Mouse (Mus musculus): ENCODE results near the gene Necab3. TPM values are rescaled to one million over a fixed set of nuclear protein-coding genes. Genes with fewer than 3 reads are reported as not detected.
A peak's percentile ranks its signal among the peaks of the same experiment; 100 is the strongest.

Gene Necab3
- polyA plus RNA-seq (2015; fragmentation: Nextera tagmentation; extraction: Ambion mirVana) = 2.7 and 4.4 TPM in 2 replicates

DNA sequence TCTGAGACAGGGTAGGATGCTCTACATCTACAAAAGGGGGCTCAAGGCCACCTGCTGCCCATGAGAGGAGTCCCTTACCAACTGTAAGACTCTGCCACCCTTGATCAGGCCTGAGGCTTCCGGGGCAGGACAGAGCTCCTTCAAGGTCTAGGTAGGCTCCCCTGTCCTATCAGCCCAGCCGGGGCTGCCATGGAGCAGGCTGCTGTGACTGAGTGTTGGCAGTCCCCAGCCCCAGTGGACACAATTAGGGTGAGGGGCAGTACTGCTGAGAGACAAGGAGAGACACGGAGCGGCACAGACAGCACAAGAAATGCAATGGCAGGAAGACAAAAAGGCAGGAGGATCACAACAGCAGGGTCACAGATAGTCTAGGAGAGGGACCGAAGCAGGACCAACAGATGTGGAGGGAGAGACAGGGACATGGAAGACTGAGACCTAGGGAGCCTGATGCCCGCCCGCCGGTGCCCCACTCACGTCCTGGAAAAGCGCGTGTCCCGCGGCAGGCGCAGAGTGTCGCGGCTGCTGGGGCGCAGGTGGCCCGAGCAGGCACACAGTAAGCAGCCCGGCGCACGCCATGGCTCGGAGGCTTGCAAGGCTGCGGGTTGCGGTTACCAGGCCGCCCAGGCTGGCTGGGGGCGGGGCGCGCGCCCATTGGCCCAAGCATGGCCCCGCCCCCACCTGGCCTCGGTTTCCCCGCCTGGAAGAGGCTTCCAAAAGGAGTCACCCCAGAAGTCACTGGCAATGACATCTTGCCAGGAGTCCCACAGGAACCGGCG lies at the start of gene Necab3:
Gene Necab3 (minus strand): TSS at position 627 of the 776 bp plus-strand sequence.
- peaks cover 16% of the 10 kb centered on the region for H3K36me3 ChIP-seq (ENCODE audit: control insufficient read depth, insufficient read depth, low read length)
- H3K27ac ChIP-seq (ENCODE audit: low read length) = no peak within 1 kb of the TSS
- peak within 1 kb of the TSS; percentile 55 for H3K4me2 ChIP-seq (ENCODE audit: low read depth, low read length)
- 12% methylated on average over 34 of the region's 34 CpGs for WGBS
- H3K9ac ChIP-seq (ENCODE audit: low read length) = peak within 1 kb of the TSS; percentile 13; the same call in 1 of the 2 replicates
- peak within 1 kb of the TSS; percentile 27 for H3K4me3 ChIP-seq (ENCODE audit: low read length)
- peaks cover 14% of the 10 kb centered on the region for H3K4me1 ChIP-seq (replicated peaks; ENCODE audit: control insufficient read depth, insufficient read depth, low read length)
- no peaks in the 10 kb centered on the region for H3K27me3 ChIP-seq (ENCODE audit: control insufficient read depth, insufficient read depth, low read depth, low read length)
- H3K9me3 ChIP-seq (ENCODE audit: control insufficient read depth, low read length) = no peaks in the 10 kb centered on the region
- peak; percentile 37; the same call in 1 of the 2 replicates for ATAC-seq (ENCODE audit: low read depth)

DNA sequence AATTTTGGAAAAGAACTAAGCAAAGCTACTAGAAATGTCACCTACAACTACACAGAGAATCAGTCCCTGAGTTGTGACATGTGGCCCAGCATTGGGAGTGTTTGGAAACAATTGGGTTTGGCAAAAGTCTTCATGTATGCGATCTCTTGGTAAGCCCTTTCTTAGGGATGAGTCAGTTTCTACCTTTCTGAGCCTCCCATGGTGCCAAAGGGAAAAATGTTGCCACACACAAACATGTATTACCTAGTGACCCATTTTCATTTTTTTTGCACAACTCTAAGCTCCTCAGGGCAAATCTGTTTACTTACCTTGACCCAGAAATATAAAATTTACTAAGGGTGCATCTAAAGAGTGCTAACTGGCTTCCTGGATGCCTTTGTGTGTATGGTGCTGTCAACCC lies 48.3 kb upstream of the Necab3 start:
- ATAC-seq (ENCODE audit: low read depth) = no peak
- H3K4me3 ChIP-seq (ENCODE audit: low read length) = no peak overlapping the region
- 81% methylated on average over 1 of the region's 1 CpGs for WGBS

DNA sequence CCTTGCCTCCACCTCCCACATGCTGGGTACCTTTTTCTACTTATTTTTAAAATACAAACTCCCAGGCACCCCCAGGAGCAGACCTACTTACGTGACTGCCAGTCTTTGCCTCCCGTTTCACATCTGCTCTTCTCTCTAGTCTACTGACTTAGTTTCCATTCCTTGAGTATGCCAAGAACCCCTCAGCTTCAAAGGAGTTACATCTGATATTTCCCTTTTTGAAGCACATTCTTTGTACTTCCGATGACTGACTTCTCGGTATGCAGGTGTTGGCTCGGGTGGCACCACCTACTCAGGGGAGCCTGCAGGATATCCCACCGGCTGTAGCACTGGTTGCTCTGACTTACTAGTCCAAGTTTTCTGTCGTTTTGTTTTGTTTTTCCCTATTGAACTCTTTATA lies 45.5 kb upstream of the Necab3 start:
- Histone ChIP-seq H3K27ac (ENCODE audit: low read length) (peak overlapping the region; percentile 35), H3K4me1 (replicated peaks; ENCODE audit: control insufficient read depth, insufficient read depth, low read length) (peaks cover 6% of the 10 kb centered on the region; the same call in 1 of the 2 replicates), H3K4me2 (ENCODE audit: low read depth, low read length) (peak overlapping the region; percentile 67), H3K4me3 (ENCODE audit: low read length) (peak overlapping the region; percentile 78), H3K9me3 (ENCODE audit: control insufficient read depth, low read length) (no peaks in the 10 kb centered on the region), H3K27me3 (ENCODE audit: control insufficient read depth, insufficient read depth, low read depth, low read length) (no peaks in the 10 kb centered on the region), H3K9ac (ENCODE audit: low read length) (peak overlapping the region; percentile 49), H3K36me3 (ENCODE audit: control insufficient read depth, insufficient read depth, low read length) (no peaks in the 10 kb centered on the region)
- ATAC-seq (ENCODE audit: low read depth) = no peak
- 24% methylated on average over 7 of the region's 7 CpGs for WGBS

More for the DNA sequence above, 48.3 kb upstream of the Necab3 start:
- no peaks in the 10 kb centered on the region for H3K36me3 ChIP-seq (ENCODE audit: control insufficient read depth, insufficient read depth, low read length)
- no peak overlapping the region for H3K4me2 ChIP-seq (ENCODE audit: low read depth, low read length)
- no peak overlapping the region for H3K27ac ChIP-seq (ENCODE audit: low read length)
- peaks cover 6% of the 10 kb centered on the region; the same call in 1 of the 2 replicates for H3K4me1 ChIP-seq (replicated peaks; ENCODE audit: control insufficient read depth, insufficient read depth, low read length)
- H3K27me3 ChIP-seq (ENCODE audit: control insufficient read depth, insufficient read depth, low read depth, low read length) = no peaks in the 10 kb centered on the region
- H3K9ac ChIP-seq (ENCODE audit: low read length) = no peak overlapping the region
- H3K9me3 ChIP-seq (ENCODE audit: control insufficient read depth, low read length) = no peaks in the 10 kb centered on the region

DNA sequence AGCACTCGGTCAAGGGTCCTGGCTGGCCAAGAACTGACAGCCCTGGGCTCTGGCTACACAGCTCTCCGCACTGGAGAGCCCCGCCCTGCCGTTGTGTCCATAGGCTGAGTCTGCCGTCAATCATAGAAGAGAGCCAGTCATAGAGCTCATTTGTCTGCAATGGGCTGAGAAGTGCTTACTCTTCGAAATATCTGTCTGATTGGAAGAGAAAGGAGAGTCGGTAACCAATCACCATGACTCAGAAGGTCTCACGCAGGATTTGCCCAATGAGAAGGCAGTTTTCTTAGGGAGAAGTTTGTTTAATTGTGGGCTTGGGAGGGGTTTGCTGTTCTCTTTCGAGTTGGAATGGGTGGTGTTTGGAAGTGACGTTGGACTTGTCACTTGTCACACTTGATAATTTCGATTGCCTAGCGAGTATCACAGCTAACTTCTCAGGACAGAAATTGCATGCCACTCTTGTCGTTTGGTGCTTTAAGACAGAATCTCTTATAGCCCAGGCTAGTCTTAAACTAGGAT lies 45.0 kb upstream of the Necab3 start, which contains the start of gene Pxmp4:
Gene Pxmp4 (minus strand): TSS at position 71 of the 516 bp plus-strand sequence.
- under 1% methylated on average over 13 of the region's 13 CpGs for WGBS
- Histone ChIP-seq H3K27ac (ENCODE audit: low read length) (peak within 1 kb of the TSS; percentile 60), H3K4me1 (replicated peaks; ENCODE audit: control insufficient read depth, insufficient read depth, low read length) (peaks cover 6% of the 10 kb centered on the region; the same call in 1 of the 2 replicates)

DNA sequence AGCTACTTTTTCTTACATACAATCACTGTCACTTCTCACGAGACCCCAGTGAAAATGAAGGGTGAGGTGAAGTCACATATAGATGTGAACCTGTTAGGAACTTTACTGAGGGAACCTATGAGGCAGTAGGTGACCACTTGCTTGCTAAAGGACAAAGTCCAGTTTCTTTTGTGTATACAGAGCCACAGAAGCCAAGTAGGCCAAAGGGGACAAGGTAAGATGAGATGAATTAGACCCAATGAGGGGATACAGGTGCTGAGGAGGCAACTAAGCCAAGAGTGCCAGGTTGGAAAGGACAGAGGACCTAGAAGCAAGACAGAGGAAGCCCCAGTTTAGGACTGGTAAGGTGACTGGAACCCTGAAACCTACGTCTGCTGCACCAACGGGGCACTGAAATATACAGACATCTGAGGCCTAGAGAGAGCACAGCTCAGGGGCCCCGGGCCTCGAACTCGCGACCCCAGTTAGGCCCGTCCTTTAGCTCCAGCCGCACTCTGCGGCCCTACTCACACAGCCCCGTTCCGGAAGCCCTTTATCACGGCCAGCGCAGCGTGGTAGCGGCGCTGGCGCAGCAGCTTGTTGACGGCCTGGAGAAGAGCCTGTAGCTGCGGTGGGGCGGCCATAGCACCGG lies 44.4 kb upstream of the Necab3 start:
- Histone ChIP-seq H3K9me3 (ENCODE audit: control insufficient read depth, low read length) (no peaks in the 10 kb centered on the region), H3K4me2 (ENCODE audit: low read depth, low read length) (peak overlapping the region; percentile 67), H3K4me3 (ENCODE audit: low read length) (peak overlapping the region; percentile 78), H3K27ac (ENCODE audit: low read length) (peak overlapping the region; percentile 60), H3K36me3 (ENCODE audit: control insufficient read depth, insufficient read depth, low read length) (no peaks in the 10 kb centered on the region), H3K27me3 (ENCODE audit: control insufficient read depth, insufficient read depth, low read depth, low read length) (no peaks in the 10 kb centered on the region), H3K4me1 (replicated peaks; ENCODE audit: control insufficient read depth, insufficient read depth, low read length) (peaks cover 6% of the 10 kb centered on the region; the same call in 1 of the 2 replicates), H3K9ac (ENCODE audit: low read length) (peak overlapping the region; percentile 86)
- WGBS = 11% methylated on average over 22 of the region's 22 CpGs
- ATAC-seq (ENCODE audit: low read depth) = no peak

More for the DNA sequence above, 45.0 kb upstream of the Necab3 start, which contains the start of gene Pxmp4:
- H3K4me3 ChIP-seq (ENCODE audit: low read length) = peak within 1 kb of the TSS; percentile 78
- ATAC-seq (ENCODE audit: low read depth) = peak; percentile 100
- H3K4me2 ChIP-seq (ENCODE audit: low read depth, low read length) = peak within 1 kb of the TSS; percentile 67
- H3K9ac ChIP-seq (ENCODE audit: low read length) = peak within 1 kb of the TSS; percentile 86
- no peaks in the 10 kb centered on the region for H3K9me3 ChIP-seq (ENCODE audit: control insufficient read depth, low read length)
- H3K36me3 ChIP-seq (ENCODE audit: control insufficient read depth, insufficient read depth, low read length) = no peaks in the 10 kb centered on the region
- H3K27me3 ChIP-seq (ENCODE audit: control insufficient read depth, insufficient read depth, low read depth, low read length) = no peaks in the 10 kb centered on the region

DNA sequence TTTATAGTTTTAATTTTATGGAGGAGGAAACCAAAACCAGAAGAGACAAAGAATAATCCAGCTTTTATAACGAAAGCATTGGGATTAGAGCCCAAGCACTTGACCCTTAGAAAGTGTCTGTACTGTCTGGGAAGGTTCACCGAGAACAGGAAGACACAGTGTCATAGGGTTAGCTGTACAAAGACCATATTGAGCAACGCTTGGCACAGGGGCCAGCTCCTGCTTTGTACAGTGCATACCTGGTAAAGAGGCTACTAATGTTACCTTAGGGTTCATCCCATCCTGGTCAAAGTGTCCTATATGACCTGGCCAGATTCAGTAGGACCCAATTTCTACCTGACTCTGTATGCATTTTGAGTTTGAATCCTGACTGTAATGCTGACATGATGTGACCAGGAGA lies 42.6 kb upstream of the Necab3 start:
- Histone ChIP-seq H3K36me3 (ENCODE audit: control insufficient read depth, insufficient read depth, low read length) (no peaks in the 10 kb centered on the region), H3K4me3 (ENCODE audit: low read length) (no peak overlapping the region), H3K4me1 (replicated peaks; ENCODE audit: control insufficient read depth, insufficient read depth, low read length) (peaks cover 6% of the 10 kb centered on the region; the same call in 1 of the 2 replicates), H3K27me3 (ENCODE audit: control insufficient read depth, insufficient read depth, low read depth, low read length) (no peaks in the 10 kb centered on the region), H3K9me3 (ENCODE audit: control insufficient read depth, low read length) (no peaks in the 10 kb centered on the region), H3K4me2 (ENCODE audit: low read depth, low read length) (no peak overlapping the region), H3K9ac (ENCODE audit: low read length) (no peak overlapping the region), H3K27ac (ENCODE audit: low read length) (no peak overlapping the region)
- ATAC-seq (ENCODE audit: low read depth) = no peak
- 70% methylated on average over 3 of the region's 3 CpGs for WGBS

DNA sequence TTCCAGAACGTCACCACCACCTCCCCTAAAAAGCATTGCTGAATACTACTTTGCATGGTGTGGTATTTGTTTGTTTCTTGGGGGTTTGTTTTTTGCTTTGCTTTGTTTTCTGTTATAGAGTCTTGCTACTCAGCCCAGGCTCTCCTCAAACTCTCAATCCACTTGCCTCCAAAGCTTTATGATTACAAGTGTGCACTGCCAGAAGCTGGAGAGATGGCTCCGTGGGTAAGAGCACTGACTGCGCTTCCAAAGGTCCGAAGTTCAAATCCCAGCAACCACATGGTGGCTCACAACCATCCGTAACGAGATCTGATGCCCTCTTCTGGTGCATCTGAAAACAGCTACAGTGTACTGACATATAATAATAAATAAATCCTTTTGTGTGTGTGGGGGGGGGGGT lies 41.9 kb upstream of the Necab3 start:
- H3K4me2 ChIP-seq (ENCODE audit: low read depth, low read length) = no peak overlapping the region
- H3K27me3 ChIP-seq (ENCODE audit: control insufficient read depth, insufficient read depth, low read depth, low read length) = no peaks in the 10 kb centered on the region
- ATAC-seq (ENCODE audit: low read depth) = no peak
- peaks cover 6% of the 10 kb centered on the region; the same call in 1 of the 2 replicates for H3K4me1 ChIP-seq (replicated peaks; ENCODE audit: control insufficient read depth, insufficient read depth, low read length)
- no peak overlapping the region for H3K4me3 ChIP-seq (ENCODE audit: low read length)
- H3K9ac ChIP-seq (ENCODE audit: low read length) = no peak overlapping the region
- 62% methylated on average over 6 of the region's 6 CpGs for WGBS
- no peak overlapping the region for H3K27ac ChIP-seq (ENCODE audit: low read length)
- H3K36me3 ChIP-seq (ENCODE audit: control insufficient read depth, insufficient read depth, low read length) = no peaks in the 10 kb centered on the region
- no peaks in the 10 kb centered on the region for H3K9me3 ChIP-seq (ENCODE audit: control insufficient read depth, low read length)

DNA sequence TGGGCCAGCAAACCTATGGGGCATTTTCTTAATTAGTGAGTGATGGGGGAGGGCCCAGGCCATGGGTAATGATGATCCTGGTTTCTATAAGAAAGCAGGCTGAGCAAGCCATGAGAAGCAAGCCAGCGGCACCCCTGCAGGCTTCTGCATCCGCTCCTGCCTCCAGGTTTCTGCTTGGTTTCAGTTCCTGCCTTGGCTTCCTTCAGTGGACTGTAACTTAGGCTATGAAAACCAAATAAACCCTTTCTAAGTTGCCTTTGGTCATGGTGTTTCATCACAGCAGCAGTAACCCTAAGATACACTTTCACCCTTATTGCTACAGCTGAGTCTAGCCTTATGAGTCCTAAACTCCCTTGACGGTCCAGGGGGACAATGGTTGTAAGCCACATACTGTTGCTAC lies 38.7 kb upstream of the Necab3 start:
- 85% methylated on average over 3 of the region's 3 CpGs for WGBS
- H3K4me2 ChIP-seq (ENCODE audit: low read depth, low read length) = no peak overlapping the region
- no peak overlapping the region for H3K9ac ChIP-seq (ENCODE audit: low read length)

DNA sequence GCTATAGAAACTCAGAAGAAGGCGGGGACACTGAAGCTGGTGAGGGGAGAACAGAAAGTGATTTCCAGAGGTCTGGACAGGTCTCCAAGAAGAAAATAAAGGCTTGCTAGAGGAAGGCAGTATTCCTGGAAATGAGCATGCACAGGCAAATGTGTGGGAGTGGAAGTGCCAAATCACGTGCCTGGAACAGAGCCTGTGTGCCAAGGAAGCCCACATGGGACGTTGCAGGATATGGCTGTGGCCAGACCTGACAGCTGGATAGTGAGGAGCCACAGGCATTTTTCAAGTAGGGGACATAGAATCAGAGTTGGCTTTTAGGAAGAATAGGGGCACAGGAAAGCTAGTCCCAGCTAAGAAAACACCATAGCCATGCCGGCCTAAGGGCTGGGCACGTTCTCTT lies 37.1 kb upstream of the Necab3 start:
- 75% methylated on average over 5 of the region's 5 CpGs for WGBS
- ATAC-seq (ENCODE audit: low read depth) = no peak
- H3K27ac ChIP-seq (ENCODE audit: low read length) = no peak overlapping the region
- no peak overlapping the region for H3K4me2 ChIP-seq (ENCODE audit: low read depth, low read length)
- no peak overlapping the region for H3K4me3 ChIP-seq (ENCODE audit: low read length)
- no peaks in the 10 kb centered on the region for H3K9me3 ChIP-seq (ENCODE audit: control insufficient read depth, low read length)
- no peaks in the 10 kb centered on the region for H3K4me1 ChIP-seq (replicated peaks; ENCODE audit: control insufficient read depth, insufficient read depth, low read length)
- no peak overlapping the region for H3K9ac ChIP-seq (ENCODE audit: low read length)
- no peaks in the 10 kb centered on the region for H3K27me3 ChIP-seq (ENCODE audit: control insufficient read depth, insufficient read depth, low read depth, low read length)
- H3K36me3 ChIP-seq (ENCODE audit: control insufficient read depth, insufficient read depth, low read length) = peaks cover 6% of the 10 kb centered on the region; the same call in 1 of the 2 replicates

More for the DNA sequence above, 38.7 kb upstream of the Necab3 start:
- no peak overlapping the region for H3K4me3 ChIP-seq (ENCODE audit: low read length)
- H3K4me1 ChIP-seq (replicated peaks; ENCODE audit: control insufficient read depth, insufficient read depth, low read length) = no peaks in the 10 kb centered on the region
- ATAC-seq (ENCODE audit: low read depth) = no peak
- H3K27ac ChIP-seq (ENCODE audit: low read length) = no peak overlapping the region
- no peaks in the 10 kb centered on the region for H3K27me3 ChIP-seq (ENCODE audit: control insufficient read depth, insufficient read depth, low read depth, low read length)
- peaks cover 6% of the 10 kb centered on the region; the same call in 1 of the 2 replicates for H3K36me3 ChIP-seq (ENCODE audit: control insufficient read depth, insufficient read depth, low read length)
- no peaks in the 10 kb centered on the region for H3K9me3 ChIP-seq (ENCODE audit: control insufficient read depth, low read length)
